Mouse (Mus musculus) megakaryocyte, embryonic 14.5 days (primary cell): ENCODE measurements around the gene Hist1h1c. TPM values are rescaled to one million over a fixed set of nuclear protein-coding genes. Genes with fewer than 3 reads are reported as not detected.

Experiments used
- H3K27me3 ChIP-seq: replicated peaks from 2 replicates; pipeline ENCODE3; 2012; ENCODE audit warnings: inconsistent platforms
- H3K36me3 ChIP-seq: replicated peaks from 2 replicates; pipeline ENCODE3; 2012; ENCODE audit warnings: low read length, inconsistent platforms, mixed read lengths
- H3K4me1 ChIP-seq: 2 replicates; pipeline ENCODE4 v1.6.1; 2012; ENCODE audit warnings: inconsistent platforms
- H3K4me3 ChIP-seq: replicated peaks from 2 replicates; pipeline ENCODE3; 2012; ENCODE audit warnings: moderate library complexity, mild to moderate bottlenecking, inconsistent platforms
- H3K9me3 ChIP-seq: 2 replicates; pipeline ENCODE4 v1.6.1; 2012; ENCODE audit warnings: inconsistent platforms
- FLI1 ChIP-seq: IDR thresholded peaks from 2 replicates; pipeline ENCODE4 v1.6.1; 2012; ENCODE audit warnings: low read length, inconsistent platforms, mixed read lengths
- GATA1 ChIP-seq: IDR thresholded peaks from 3 replicates; pipeline ENCODE4 v1.6.1; 2012; ENCODE audit warnings: mixed read lengths, low read length, inconsistent platforms, borderline replicate concordance
- polyA plus RNA-seq: library from polyadenylated mRNA; stranded (reverse); fragments of >175 nt; gene quantifications from 2 replicates; pipeline ENCODE4 v1.2.3, GENCODE M21; 2012; ENCODE audit warnings: low replicate concordance; ENCODE audit not compliant: insufficient read depth

Hist1h1c gene
- polyA plus RNA-seq, 1 experiment = 402 TPM

- Histone ChIP-seq H3K9me3 (no peaks in the 10 kb centered on the region), H3K4me1 (peaks cover 14% of the 10 kb centered on the region), H3K4me3 (no peak overlapping the region), H3K27me3 (peaks cover 4% of the 10 kb centered on the region), H3K36me3 (no peaks in the 10 kb centered on the region)
- TF ChIP-seq GATA1 (no peak), FLI1 (no peak)
Observed at GRCm38 (mm10) chr13:23778339-23778738, 39.7 kb downstream of the Hist1h1c start.

DNA sequence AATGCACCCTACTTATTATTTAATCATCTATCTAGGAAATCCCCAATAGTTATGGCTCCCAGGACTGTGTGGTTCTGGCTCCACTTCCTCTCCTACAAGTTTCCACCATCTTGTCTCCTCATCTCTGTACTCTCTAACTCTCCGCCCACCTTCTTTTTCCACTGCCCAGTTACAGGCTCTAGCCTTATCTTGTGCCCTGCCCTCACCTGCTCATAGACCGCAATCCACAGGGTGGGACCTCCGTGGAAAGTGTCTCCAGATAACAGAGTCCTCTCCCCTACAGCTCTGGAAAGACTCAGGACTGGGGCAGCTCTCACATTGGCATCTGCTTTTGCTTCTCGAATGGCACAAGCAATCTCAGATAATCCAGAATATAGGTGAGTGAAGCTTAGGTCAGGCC, 40.4 kb downstream of the Hist1h1c start:
- Histone ChIP-seq H3K36me3 (no peaks in the 10 kb centered on the region), H3K9me3 (no peaks in the 10 kb centered on the region), H3K4me1 (peaks cover 14% of the 10 kb centered on the region), H3K4me3 (no peak overlapping the region), H3K27me3 (peaks cover 4% of the 10 kb centered on the region)
- TF ChIP-seq FLI1 = no peak
- no peak for TF ChIP-seq GATA1

Other genes with a start within 250 kb of the Hist1h1c start
- gene Btn2a2, start 250.0 kb upstream of the Hist1h1c start, polyA plus RNA-seq = not detected in 2 replicates
- 443 and 574 TPM in 2 replicates for gene Hist1h4h, start 207.8 kb upstream of the Hist1h1c start, polyA plus RNA-seq
- gene Hist1h2af, start 204.9 kb upstream of the Hist1h1c start, polyA plus RNA-seq = 37.2 and 163 TPM in 2 replicates
- gene Hist1h3g, start 203.4 kb upstream of the Hist1h1c start, polyA plus RNA-seq = 5.7 and 16.4 TPM in 2 replicates
- gene Hist1h2bh, start 195.4 kb upstream of the Hist1h1c start, polyA plus RNA-seq = 1.4 and 2.0 TPM in 2 replicates
- gene Hist1h3f, start 194.8 kb upstream of the Hist1h1c start, polyA plus RNA-seq = 7.0 TPM in 1 of 2 replicates, not detected in the other
- 8.9 and 30.2 TPM in 2 replicates for gene Hist1h4f, start 187.2 kb upstream of the Hist1h1c start, polyA plus RNA-seq
- 0.36 and 2.1 TPM in 2 replicates for gene Hist1h1d, start 185.5 kb upstream of the Hist1h1c start, polyA plus RNA-seq
- 17.9 and 26.5 TPM in 2 replicates for gene Hist1h3e, start 176.4 kb upstream of the Hist1h1c start, polyA plus RNA-seq
- gene Hist1h2ae, start 167.6 kb upstream of the Hist1h1c start, polyA plus RNA-seq = 13.6 and 16.0 TPM in 2 replicates
- gene Hist1h2bg, start 167.4 kb upstream of the Hist1h1c start, polyA plus RNA-seq = 16.8 and 28.8 TPM in 2 replicates
- 7.6 and 73.0 TPM in 2 replicates for gene Hist1h2bf, start 164.6 kb upstream of the Hist1h1c start, polyA plus RNA-seq
- gene Hist1h2ad, start 164.4 kb upstream of the Hist1h1c start, polyA plus RNA-seq = 9.6 TPM in 1 of 2 replicates, not detected in the other
- 4.6 and 5.9 TPM in 2 replicates for gene Hist1h3d, start 163.0 kb upstream of the Hist1h1c start, polyA plus RNA-seq
- 16.4 and 20.4 TPM in 2 replicates for gene Hist1h4d, start 157.2 kb upstream of the Hist1h1c start, polyA plus RNA-seq
- 1.1 and 1.9 TPM in 2 replicates for gene Hist1h2be, start 117.7 kb upstream of the Hist1h1c start, polyA plus RNA-seq
- 4.7 and 22.2 TPM in 2 replicates for gene Hist1h1e, start 116.2 kb upstream of the Hist1h1c start, polyA plus RNA-seq
- 3.6 and 4.7 TPM in 2 replicates for gene Hist1h2ac, start 54.9 kb upstream of the Hist1h1c start, polyA plus RNA-seq
- 148 and 151 TPM in 2 replicates for gene Hist1h2bc, start 54.6 kb upstream of the Hist1h1c start, polyA plus RNA-seq
- gene Hist1h1t, start 43.0 kb upstream of the Hist1h1c start, polyA plus RNA-seq = not detected in 2 replicates
- gene Hist1h4c, start 40.4 kb upstream of the Hist1h1c start, polyA plus RNA-seq = 4.0 and 19.8 TPM in 2 replicates
- gene Hfe, start 28.0 kb upstream of the Hist1h1c start, polyA plus RNA-seq = 10.7 TPM in 1 of 2 replicates, not detected in the other
- gene Hist1h3c, start 6.8 kb downstream of the Hist1h1c start, polyA plus RNA-seq = 12.6 TPM in 1 of 2 replicates, not detected in the other
- gene Hist1h2bb, start 7.9 kb downstream of the Hist1h1c start, polyA plus RNA-seq = 7.4 TPM in 1 of 2 replicates, not detected in the other
- 16.0 and 17.5 TPM in 2 replicates for gene Hist1h2ab, start 12.3 kb downstream of the Hist1h1c start, polyA plus RNA-seq
- gene Hist1h3b, start 13.5 kb downstream of the Hist1h1c start, polyA plus RNA-seq = 9.9 and 14.5 TPM in 2 replicates
- 17.4 and 40.7 TPM in 2 replicates for gene Hist1h4b, start 18.2 kb downstream of the Hist1h1c start, polyA plus RNA-seq
- 30.3 and 45.4 TPM in 2 replicates for gene Hist1h4a, start 22.4 kb downstream of the Hist1h1c start, polyA plus RNA-seq
- gene Hist1h3a, start 23.6 kb downstream of the Hist1h1c start, polyA plus RNA-seq = 6.6 and 7.4 TPM in 2 replicates
- gene Hist1h1a, start 24.9 kb downstream of the Hist1h1c start, polyA plus RNA-seq = 3.3 and 3.5 TPM in 2 replicates
- gene Trim38, start 31.1 kb downstream of the Hist1h1c start, polyA plus RNA-seq = not detected in 2 replicates
- not detected in 2 replicates for gene Slc17a2, start 68.2 kb downstream of the Hist1h1c start, polyA plus RNA-seq
- not detected in 2 replicates for gene Slc17a3, start 100.6 kb downstream of the Hist1h1c start, polyA plus RNA-seq
- gene Slc17a1, start 128.9 kb downstream of the Hist1h1c start, polyA plus RNA-seq = not detected in 2 replicates
- gene Slc17a4, start 176.2 kb downstream of the Hist1h1c start, polyA plus RNA-seq = not detected in 2 replicates
- gene Hist1h2ba, start 195.3 kb downstream of the Hist1h1c start, polyA plus RNA-seq = not detected in 2 replicates
- gene Hist1h2aa, start 195.7 kb downstream of the Hist1h1c start, polyA plus RNA-seq = not detected in 2 replicates